Mouse (Mus musculus) lung, adult 2 months (tissue): Measurements from ENCODE around the gene Stub1.

ENCODE experiments used
- CTCF ChIP-seq: fragments of 200-500 bp; IDR thresholded peaks from 2 replicates; pipeline ENCODE4 v1.5.1; 2011; ENCODE audit warnings: mild to moderate bottlenecking, low read length, control low read depth; ENCODE audit not compliant: insufficient read depth
- POLR2A ChIP-seq: fragments of 200-500 bp; IDR thresholded peaks from 2 replicates; pipeline ENCODE4 v1.6.1; 2011; ENCODE audit warnings: low read depth, mild to moderate bottlenecking, control low read depth, low read length, borderline replicate concordance; ENCODE audit errors: extremely low read depth

GRCm38 (mm10) chr17:25796951-25797369 lies 36.2 kb downstream of the Stub1 start, which contains the start of gene Metrn:
- TF ChIP-seq CTCF (no peak), POLR2A (no peak)
